Mouse (Mus musculus) thymus, adult 2 months (tissue): ENCODE measurements around the gene Mgst2.

Experiments used
- CTCF ChIP-seq: fragments of 200-500 bp; IDR thresholded peaks from 2 replicates; pipeline ENCODE4 v1.5.1; 2012; ENCODE audit warnings: mild to moderate bottlenecking, control low read depth, low read length, moderate library complexity, borderline replicate concordance; ENCODE audit not compliant: control insufficient read depth, poor library complexity, insufficient read depth; ENCODE audit errors: extremely low read depth
- POLR2A ChIP-seq: fragments of 200-500 bp; IDR thresholded peaks from 2 replicates; pipeline ENCODE4 v1.6.1; 2012; ENCODE audit warnings: mild to moderate bottlenecking, low read length, control low read depth, moderate library complexity; ENCODE audit not compliant: control insufficient read depth, poor library complexity, insufficient read depth; ENCODE audit errors: extremely low read depth

DNA sequence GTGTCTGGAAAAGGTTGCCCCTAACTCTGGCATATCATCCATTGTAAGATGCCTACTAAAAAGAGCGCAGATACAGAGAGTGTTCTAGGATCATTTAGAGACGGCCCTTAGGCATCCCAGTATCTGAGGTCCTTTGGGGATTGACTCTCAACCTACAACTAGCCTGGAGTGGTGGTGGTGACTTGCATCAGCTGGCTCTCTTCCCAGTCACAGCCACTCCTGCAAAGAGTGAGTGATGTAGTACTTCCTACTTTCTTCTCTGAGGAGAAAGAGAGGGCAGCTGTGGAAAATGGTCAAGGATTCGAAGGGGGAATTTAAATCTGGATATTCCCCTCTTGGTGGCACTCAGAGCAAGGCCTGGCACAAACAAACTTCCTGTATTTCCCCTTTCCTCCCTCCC lies 59.2 kb downstream of the Mgst2 start:
- TF ChIP-seq CTCF (no peak), POLR2A (no peak)
